Mouse (Mus musculus) Muller cell, postnatal 12 days (primary cell): ENCODE data around the gene Upp2.

Experiments used
- DNase-seq: peaks from one replicate; pipeline ENCODE4 v3.0.0-alpha.2; 2015; ENCODE audit errors: inconsistent ontology term

The Upp2 gene

DNA sequence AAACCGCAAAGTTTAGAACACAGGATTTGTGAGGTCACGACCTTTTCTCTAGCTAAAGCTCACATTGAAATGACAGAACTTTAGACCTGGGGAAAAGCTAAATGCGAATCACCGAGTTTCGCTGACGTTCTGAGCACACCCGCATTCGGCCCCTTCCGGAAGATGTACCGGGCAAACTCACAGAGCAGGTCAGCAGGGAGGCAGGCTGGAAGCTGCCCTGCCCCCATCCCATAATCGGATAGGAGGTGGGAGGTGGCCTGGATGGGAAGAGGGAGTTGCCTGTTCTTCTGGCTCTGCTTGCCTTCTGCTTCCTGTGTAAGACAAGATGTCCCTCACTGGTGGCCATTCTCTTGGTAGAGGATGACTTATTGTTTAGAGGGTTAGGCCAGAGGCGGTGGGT lies 112.9 kb downstream of the Upp2 start:
- no peak for DNase-seq

- peak; percentile 43 for DNase-seq
These were observed 113.7 kb downstream of the Upp2 start for GRCm38 (mm10) chr2:58680794-58681193.

DNA sequence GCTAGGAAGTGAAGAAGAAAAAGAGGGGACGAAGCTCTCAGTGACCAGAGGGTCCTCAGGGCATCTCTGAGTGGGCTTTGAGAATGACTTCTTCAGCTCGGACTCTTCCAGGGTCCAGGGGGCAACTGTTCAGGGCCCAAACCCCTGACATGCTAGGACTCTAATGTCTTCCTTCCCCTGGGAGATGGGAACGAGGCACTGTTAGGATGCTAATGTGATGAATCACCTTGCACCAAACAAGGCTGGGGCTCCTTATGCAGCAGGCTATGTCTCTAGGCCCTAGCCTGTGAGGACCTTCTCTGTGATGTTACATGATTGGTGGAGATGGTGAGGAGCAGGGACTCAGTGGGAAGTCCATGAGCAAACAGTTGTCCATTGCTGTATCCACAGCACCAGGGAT lies 114.3 kb downstream of the Upp2 start:
- peak; percentile 60 for DNase-seq

DNA sequence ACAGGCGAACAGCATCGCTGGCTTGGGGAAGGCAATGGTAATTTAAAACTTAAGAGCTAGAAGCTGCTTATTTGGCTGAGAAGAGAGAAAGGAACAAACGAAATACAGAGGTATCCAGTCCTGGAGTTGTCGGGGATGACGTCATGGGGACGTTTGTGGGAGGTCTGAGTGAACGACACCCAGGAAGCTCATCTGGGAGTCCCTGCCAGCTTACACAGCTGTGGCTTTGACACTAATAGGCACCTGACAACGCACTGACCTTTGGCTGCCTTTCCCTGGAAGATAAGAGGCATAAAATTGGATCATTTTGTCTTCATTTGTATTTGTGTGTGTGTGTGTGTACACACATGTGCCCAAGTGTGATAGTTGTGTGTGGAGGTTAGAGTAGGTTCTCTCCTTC lies 130.4 kb downstream of the Upp2 start:
- DNase-seq, result no peak

DNA sequence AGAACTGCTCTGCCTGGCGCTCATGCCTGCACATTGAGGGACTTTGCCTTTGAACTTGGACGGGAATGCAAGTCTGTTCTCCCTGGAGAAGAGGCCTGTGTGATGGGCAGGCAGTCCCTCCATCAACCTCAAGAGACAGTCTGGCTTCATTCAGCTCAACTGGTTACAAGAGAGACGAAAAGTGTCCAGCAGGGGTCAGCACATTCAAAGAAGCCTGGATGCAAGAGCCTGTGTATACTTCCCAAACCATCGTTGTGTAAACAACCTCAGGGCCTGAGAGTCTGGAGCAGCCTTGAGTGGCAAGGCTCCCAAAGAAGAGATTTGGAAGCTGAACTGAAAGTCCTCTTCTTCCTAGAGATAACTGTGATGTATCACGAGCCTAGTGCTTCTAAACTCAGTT lies 132.8 kb downstream of the Upp2 start:
- DNase-seq, result peak; percentile 64

DNA sequence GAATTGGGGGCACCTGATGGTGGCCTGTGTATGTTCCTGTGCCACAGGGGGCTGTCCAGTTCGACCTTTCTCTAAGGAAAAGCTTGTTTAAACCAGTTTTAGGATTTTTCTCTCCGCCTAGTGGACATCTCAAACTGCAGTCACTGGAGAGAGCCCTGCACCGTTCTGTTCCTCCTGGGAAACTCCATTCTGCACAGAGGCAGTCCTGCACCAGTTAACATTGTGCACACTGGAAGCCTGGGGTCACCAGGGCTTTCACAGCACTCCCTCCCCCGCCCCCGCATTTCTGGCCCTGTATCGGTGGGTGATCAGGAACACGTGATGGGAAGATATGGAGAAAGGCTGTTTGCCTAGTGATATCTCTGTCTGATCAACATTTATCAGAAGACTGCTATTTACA lies 133.3 kb downstream of the Upp2 start:
- DNase-seq, result no peak

DNA sequence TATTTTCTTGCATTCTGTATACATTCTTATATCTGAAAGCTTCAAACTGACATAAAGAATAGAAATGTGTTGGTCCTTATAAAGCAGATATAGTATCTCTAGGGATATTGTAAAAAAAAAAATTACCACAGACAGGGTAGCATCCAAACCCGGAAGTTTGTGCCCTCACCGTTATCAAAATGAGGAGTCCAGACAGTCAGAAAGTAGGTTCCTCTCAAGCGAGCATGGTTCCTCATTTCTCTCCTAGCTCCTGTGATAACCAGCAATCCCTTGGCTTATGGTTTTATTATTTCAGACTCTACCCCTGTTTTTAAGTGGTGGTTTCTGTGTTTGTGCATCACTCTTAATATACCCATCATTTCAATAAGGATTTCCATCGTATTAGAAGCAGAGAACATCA lies 134.5 kb downstream of the Upp2 start:
- no peak for DNase-seq

DNA sequence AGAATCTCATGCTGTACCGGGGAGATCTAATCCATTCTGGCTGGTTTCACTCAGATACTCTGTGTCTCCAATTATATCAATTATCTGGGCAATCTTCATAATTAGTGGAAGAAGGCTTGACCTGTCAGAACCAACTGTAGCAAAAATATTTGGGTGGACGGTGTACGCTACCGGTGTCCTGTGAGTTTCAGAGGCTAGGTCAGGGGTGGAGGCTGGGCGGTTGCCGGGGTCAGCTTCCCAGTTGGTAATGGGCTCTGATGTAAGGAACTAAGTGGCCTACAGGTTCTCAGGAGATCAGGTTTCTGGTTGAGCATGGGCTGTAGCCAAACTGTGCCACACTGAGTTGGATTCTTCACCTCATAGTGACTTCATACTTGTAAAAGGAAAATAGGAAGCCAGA lies 136.1 kb downstream of the Upp2 start:
- DNase-seq, result peak; percentile 88

GRCm38 (mm10) chr2:58703646-58704045 lies 136.5 kb downstream of the Upp2 start:
- no peak for DNase-seq

DNA sequence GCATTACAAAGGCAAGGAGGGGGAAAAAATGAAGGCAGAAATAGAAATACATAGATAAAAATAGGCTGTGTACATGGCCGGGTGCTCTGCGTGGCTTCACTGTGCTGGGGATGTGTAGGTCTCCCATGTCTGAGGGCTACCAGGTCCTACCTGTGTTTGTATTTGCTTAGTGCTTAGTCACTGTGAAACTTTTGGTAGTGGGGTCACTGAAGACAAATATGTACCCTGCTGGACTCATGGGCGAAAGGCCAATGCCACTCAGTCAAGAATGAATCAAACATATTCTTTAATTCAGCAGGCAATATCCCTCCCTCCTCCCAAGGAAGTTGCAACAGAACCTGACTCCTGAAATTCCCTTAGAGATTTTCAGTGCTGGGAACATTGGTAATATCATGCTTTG lies 137.5 kb downstream of the Upp2 start:
- DNase-seq, result no peak

DNA sequence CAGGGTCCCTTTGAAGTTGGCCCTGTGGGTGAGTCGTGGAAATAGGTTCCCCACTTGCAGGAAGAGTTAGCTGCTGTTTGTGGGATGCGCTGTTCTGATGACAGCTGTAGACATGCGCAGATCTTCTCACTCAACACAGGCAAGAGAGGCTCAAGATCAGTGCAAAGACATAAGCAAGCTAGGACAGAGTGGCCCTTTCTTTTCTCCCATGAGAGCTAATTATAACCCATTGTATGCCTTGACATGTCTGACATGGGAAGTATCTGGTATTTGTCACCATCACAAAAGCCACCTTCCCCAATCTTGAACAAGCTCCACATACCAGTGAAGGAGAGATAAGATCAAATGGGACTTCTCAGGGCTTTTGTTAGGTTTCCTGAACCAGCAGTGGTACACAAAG lies 140.6 kb downstream of the Upp2 start:
- DNase-seq, result no peak

GRCm38 (mm10) chr2:58710234-58710633 lies 143.1 kb downstream of the Upp2 start:
- no peak for DNase-seq

DNA sequence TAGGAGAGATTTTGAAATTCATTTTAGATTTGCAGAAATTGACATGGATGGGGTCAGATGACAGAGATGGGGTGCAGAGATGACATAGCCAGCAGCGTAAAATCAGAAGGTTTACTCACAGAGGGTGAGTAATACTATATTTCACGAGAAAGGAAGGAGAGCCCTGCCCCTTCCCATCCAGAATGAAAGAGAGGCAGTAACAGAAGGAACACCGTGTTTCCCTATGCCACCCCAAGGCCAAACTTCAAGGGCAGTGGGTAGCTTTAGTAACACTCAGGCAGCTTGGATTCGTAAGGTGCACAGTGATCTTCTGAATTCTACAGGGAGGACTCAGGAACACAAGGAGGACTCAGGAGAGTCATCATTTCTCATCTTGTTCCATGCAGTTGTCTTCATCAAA lies 144.0 kb downstream of the Upp2 start:
- no peak for DNase-seq

GRCm38 (mm10) chr2:58711491-58711890 lies 144.4 kb downstream of the Upp2 start:
- peak; percentile 89 for DNase-seq

DNA sequence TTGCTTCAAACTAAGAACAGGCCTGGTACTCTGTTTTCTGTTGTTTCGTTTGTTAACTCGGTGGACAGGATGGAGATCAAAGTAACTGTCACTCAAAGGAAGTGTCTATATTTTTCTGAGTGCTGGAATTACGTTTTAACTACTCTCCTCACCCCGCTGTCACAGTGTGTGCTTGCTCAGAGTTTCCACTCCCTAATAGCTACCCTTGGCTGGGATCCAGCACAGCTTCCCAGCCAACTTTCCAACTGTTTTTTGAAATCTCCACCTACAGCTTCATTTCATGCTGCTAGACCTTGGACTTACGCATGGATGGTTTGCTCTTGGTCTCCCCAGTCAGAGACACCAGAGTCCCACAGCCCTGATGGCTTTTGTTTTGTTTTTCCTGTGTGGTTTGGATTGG lies 144.8 kb downstream of the Upp2 start:
- DNase-seq, result peak; percentile 95

GRCm38 (mm10) chr2:58717898-58718297 lies 150.8 kb downstream of the Upp2 start:
- no peak for DNase-seq

DNA sequence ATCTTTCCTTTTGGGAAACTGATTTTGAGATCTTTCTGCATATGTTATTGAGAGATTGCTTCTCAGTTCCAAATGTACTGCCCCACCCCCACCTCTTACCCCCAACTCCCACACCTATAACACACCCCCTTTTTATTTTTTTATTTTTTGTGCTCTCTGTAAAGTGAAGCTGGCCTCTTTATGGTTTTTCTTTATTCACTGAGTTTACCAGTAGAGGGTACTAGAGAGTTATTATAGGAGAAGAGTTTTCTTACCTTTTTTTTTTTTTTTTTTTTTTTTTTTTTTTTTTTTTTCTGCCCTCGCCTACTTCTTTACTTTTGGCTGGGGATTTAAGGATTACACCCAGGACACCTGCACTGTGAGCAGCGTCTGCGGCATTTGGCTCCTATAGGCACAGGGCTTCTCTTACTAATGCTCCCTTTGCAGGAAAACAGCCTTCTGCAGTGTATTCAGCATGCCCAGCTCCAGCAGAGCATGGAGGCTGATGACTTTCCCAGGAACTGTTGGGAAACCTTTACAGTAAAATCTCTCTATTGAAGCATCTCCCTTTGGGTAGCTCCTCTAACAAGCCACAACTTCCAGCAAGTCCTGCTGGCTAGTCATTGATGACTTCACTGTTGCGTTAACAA lies 170.2 kb downstream of the Upp2 start:
- peak; percentile 65 for DNase-seq

- no peak for DNase-seq
These were observed 174.1 kb downstream of the Upp2 start for GRCm38 (mm10) chr2:58741213-58741612.

DNA sequence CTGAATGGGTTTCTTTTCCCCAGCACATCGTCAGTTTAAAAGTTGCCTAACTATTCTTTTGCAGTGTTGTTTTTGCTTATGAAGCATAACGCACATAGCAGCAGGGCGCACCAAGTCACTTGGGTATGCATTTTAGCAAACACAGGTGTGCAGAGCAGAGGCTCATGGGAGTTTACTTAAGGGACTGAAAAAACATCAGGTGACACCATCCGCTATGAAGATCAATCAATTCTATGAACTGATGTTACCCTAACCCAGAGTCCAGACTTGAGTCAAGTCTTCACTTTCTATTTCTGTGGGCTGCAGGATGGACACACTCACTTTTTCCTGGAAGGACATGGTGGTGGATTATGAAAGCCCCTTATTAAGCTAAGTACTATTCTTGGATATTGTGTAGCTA lies 174.9 kb downstream of the Upp2 start:
- no peak for DNase-seq

GRCm38 (mm10) chr2:58743446-58743845 lies 176.3 kb downstream of the Upp2 start:
- no peak for DNase-seq

- DNase-seq, result no peak
These were observed 180.6 kb downstream of the Upp2 start for GRCm38 (mm10) chr2:58747483-58748229.

- DNase-seq, result no peak
These were observed 181.2 kb downstream of the Upp2 start for GRCm38 (mm10) chr2:58748296-58748695.

- no peak for DNase-seq
These were observed 185.8 kb downstream of the Upp2 start for GRCm38 (mm10) chr2:58752891-58753290.

GRCm38 (mm10) chr2:58754736-58755135 lies 187.6 kb downstream of the Upp2 start:
- DNase-seq, result no peak
